Mouse (Mus musculus) lung, adult 2 months (tissue): Measurements from ENCODE around the gene Apol6. TPM values are rescaled to one million over a fixed set of nuclear protein-coding genes. Genes with fewer than 3 reads are reported as not detected.

Experiments used
- DNase-seq: peaks from one replicate; pipeline ENCODE4 v3.0.0; 2022
- H3K4me1 ChIP-seq: fragments of 200-500 bp; 2 replicates; pipeline ENCODE4 v1.6.1; 2011; ENCODE audit warnings: low read length; ENCODE audit not compliant: control insufficient read depth, insufficient read depth
- H3K4me3 ChIP-seq: fragments of 200-500 bp; replicated peaks from 2 replicates; pipeline ENCODE3; 2011; ENCODE audit warnings: low read depth, mild to moderate bottlenecking, control low read depth, low read length; ENCODE audit errors: extremely low read depth
- CTCF ChIP-seq: fragments of 200-500 bp; IDR thresholded peaks from 2 replicates; pipeline ENCODE4 v1.5.1; 2011; ENCODE audit warnings: mild to moderate bottlenecking, low read length, control low read depth; ENCODE audit not compliant: insufficient read depth
- POLR2A ChIP-seq: fragments of 200-500 bp; IDR thresholded peaks from 2 replicates; pipeline ENCODE4 v1.6.1; 2011; ENCODE audit warnings: low read depth, mild to moderate bottlenecking, control low read depth, low read length, borderline replicate concordance; ENCODE audit errors: extremely low read depth
- WGBS: fragments of 180-500 bp; shearing (Covaris S2); methylation state at CpG from one replicate; pipeline ENCODE4 v1.1.7; 2018; 5-methylcytosine and 5-hydroxymethylcytosine counted together
- polyA plus RNA-seq: library from polyadenylated mRNA; depleted of rRNA; stranded (reverse); fragments of >200 nt; gene quantifications from 2 replicates; pipeline ENCODE4 v1.2.3, GENCODE M21; 2012; rRNA removed

Gene Apol6
- polyA plus RNA-seq, 1 experiment: 5.3 TPM

GRCm38 (mm10) chr15:77099756-77100155 lies 55.2 kb downstream of the Apol6 start:
- no peak overlapping the region for H3K4me3 ChIP-seq
- WGBS: 60% methylated on average over 3 of the region's 3 CpGs
- H3K4me1 ChIP-seq: no peaks in the 10 kb centered on the region; the same call in 1 of the 2 replicates
- DNase-seq: no peak
- TF ChIP-seq POLR2A (no peak), CTCF (no peak)

GRCm38 (mm10) chr15:77102685-77103084 lies 58.2 kb downstream of the Apol6 start:
- H3K4me3 ChIP-seq: no peak overlapping the region
- no peak for DNase-seq
- TF ChIP-seq CTCF (no peak), POLR2A (no peak)
- H3K4me1 ChIP-seq: no peaks in the 10 kb centered on the region; the same call in 1 of the 2 replicates
- 89% methylated on average over 5 of the region's 5 CpGs for WGBS

DNA sequence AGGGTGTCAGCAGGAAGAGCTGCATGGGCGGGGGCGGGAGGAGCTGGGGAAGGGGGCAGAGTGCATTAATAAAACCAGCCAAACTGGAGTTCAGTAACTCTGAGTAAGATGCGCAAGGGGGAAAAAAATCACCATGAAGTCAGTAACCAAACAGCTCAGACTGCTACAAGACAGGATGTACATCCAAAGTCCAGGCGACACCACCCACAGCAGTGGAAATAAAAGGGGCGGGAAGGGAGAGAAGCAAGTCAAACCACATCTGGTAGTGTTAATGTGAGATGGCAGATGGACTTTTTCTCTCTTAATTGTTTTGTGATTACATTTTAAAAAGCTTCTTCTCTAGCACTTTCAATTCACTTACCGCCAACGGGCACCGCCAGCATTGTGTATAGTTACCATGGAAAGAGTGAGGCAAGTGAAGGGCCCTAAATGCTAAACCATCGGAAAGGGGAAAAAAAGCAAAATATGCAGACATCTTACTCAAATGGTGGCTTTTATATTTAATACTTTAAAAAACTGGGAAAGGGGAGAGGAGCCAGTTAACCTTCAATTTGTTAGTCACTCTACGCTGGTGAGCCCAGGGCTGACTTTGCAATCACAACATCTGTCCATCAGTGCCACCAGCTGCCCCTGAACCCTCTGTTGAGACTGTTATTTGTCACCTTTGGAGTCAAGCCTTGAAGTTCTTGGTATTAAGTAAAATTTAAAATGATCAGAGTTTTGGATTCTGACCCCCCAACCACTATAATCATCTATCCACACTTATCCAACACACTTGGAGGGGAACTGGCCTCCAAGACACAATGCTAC lies 60.0 kb downstream of the Apol6 start:
- 69% methylated on average over 10 of the region's 10 CpGs for WGBS
- Histone ChIP-seq H3K4me1 (no peaks in the 10 kb centered on the region; the same call in 1 of the 2 replicates), H3K4me3 (no peak overlapping the region)
- TF ChIP-seq POLR2A (no peak), CTCF (no peak)
- DNase-seq: no peak

DNA sequence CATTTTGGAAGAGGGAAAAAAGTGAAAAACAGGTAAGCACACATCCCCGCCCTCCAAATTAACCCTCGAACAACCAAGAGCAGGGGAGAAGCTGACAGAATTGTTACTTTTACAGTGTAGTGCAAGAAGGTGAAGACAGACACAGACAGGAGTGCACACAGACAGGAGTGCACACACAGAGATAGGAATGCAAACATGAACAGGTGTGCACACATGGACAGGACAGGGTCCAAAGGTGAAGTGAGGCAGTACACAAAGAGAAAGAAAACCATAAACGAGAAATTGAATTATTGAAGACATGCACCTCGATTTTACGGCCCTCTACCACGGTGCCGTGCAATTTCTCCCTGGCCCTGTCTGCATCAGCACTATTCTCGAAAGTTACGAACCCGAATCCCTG lies 60.7 kb downstream of the Apol6 start:
- no peak overlapping the region for H3K4me3 ChIP-seq
- no peak for DNase-seq
- H3K4me1 ChIP-seq: no peaks in the 10 kb centered on the region; the same call in 1 of the 2 replicates
- WGBS: 84% methylated on average over 10 of the region's 10 CpGs
- no peak for TF ChIP-seq CTCF
- TF ChIP-seq POLR2A: no peak

Other genes starting within 250 kb of the Apol6 start
- gene Zfp251, start 173.3 kb upstream of the Apol6 start, polyA plus RNA-seq: 8.2 and 9.5 TPM in 2 replicates
- gene Zfp7, start 165.5 kb upstream of the Apol6 start, polyA plus RNA-seq: 5.9 and 8.1 TPM in 2 replicates
- 0.41 and 0.53 TPM in 2 replicates for gene Gm49527, start 165.4 kb upstream of the Apol6 start, polyA plus RNA-seq
- gene Zfp647, start 119.3 kb upstream of the Apol6 start, polyA plus RNA-seq: 4.6 and 5.6 TPM in 2 replicates
- gene 1110038F14Rik, start 96.2 kb upstream of the Apol6 start, polyA plus RNA-seq: 21.8 and 21.9 TPM in 2 replicates
- 88.1 and 320 TPM in 2 replicates for gene Mb, start 5.9 kb downstream of the Apol6 start, polyA plus RNA-seq